Mouse (Mus musculus) kidney, postnatal 0 days (tissue): Measurements from ENCODE around the gene Arl8a. TPM values are rescaled to one million over a fixed set of nuclear protein-coding genes. Genes with fewer than 3 reads are reported as not detected.
A peak's percentile ranks its signal among the peaks of the same experiment; 100 is the strongest.

Experiments
- ATAC-seq: fragments of 200-750 bp; cut with Nextera tagmentation; replicated peaks from 2 replicates; pipeline ENCODE4 v1.8.0; 2017; ENCODE audit warnings: low read depth, moderate number of reproducible peaks, moderate TSS enrichment, moderate library complexity; ENCODE audit not compliant: low FRiP score
- DNase-seq: peaks from one replicate; pipeline ENCODE4 v3.0.0-alpha.2; 2016; ENCODE audit warnings: low spot score
- H3K27ac ChIP-seq: fragments of 300-500 bp; sonication (generic); 2 replicates; pipeline ENCODE4 v1.5.1; 2014; ENCODE audit warnings: mild to moderate bottlenecking
- H3K27me3 ChIP-seq: fragments of 300-500 bp; sonication (generic); 2 replicates; pipeline ENCODE4 v1.6.1; 2014; ENCODE audit warnings: low read length, mixed read lengths; ENCODE audit not compliant: insufficient read depth
- H3K36me3 ChIP-seq: fragments of 300-500 bp; sonication (generic); 2 replicates; pipeline ENCODE4 v1.6.1; 2014; ENCODE audit warnings: low read length, mixed read lengths; ENCODE audit not compliant: insufficient read depth
- H3K4me1 ChIP-seq: fragments of 300-500 bp; sonication (generic); replicated peaks from 2 replicates; pipeline ENCODE4 v1.6.1; 2014; ENCODE audit warnings: antibody characterized with exemption, low read length, mixed read lengths; ENCODE audit not compliant: insufficient read depth
- H3K4me2 ChIP-seq: fragments of 300-500 bp; sonication (generic); 2 replicates; pipeline ENCODE4 v1.6.1; 2014; ENCODE audit warnings: mild to moderate bottlenecking, low read length, moderate library complexity, mixed read lengths
- H3K4me3 ChIP-seq: fragments of 300-500 bp; sonication (generic); replicated peaks from 2 replicates; pipeline ENCODE4 v1.5.1; 2014; ENCODE audit warnings: low read depth, low read length
- H3K9ac ChIP-seq: fragments of 300-500 bp; sonication (generic); 2 replicates; pipeline ENCODE4 v1.6.1; 2014; ENCODE audit warnings: low read depth, low read length
- H3K9me3 ChIP-seq: fragments of 300-500 bp; sonication (generic); replicated peaks from 2 replicates; pipeline ENCODE4 v1.6.1; 2016; ENCODE audit warnings: low read length, inconsistent platforms, mixed read lengths
- CTCF ChIP-seq: IDR thresholded peaks from 2 replicates; pipeline ENCODE4 v1.5.1; 2016; ENCODE audit warnings: antibody characterized with exemption, low read depth, mild to moderate bottlenecking, moderate library complexity
- WGBS: fragments of 180-500 bp; shearing (Covaris S2); extraction: QIAGEN DNeasy Blood & Tissue Kit; methylation state at CpG from one replicate; pipeline ENCODE4 v1.1.7; 2014; 5-methylcytosine and 5-hydroxymethylcytosine counted together
- polyA plus RNA-seq: library from polyadenylated mRNA; unstranded; fragments of >200 nt; fragmentation: Nextera tagmentation; extraction: Ambion mirVana; gene quantifications from 2 replicates; pipeline ENCODE4 v1.2.1, GENCODE M21; 2015

Gene Arl8a
- polyA plus RNA-seq, 1 experiment from 2014 or later, result 49.3 TPM

- H3K4me2 ChIP-seq, result no peak overlapping the region
- H3K4me1 ChIP-seq, result no peaks in the 10 kb centered on the region
- no peaks in the 10 kb centered on the region for H3K36me3 ChIP-seq
- no peaks in the 10 kb centered on the region for H3K27me3 ChIP-seq
- no peak overlapping the region for H3K4me3 ChIP-seq
- no peak overlapping the region for H3K27ac ChIP-seq
- TF ChIP-seq CTCF, result no peak
- no peak for ATAC-seq
- H3K9ac ChIP-seq, result no peak overlapping the region
- DNase-seq, result no peak
- no peaks in the 10 kb centered on the region for H3K9me3 ChIP-seq
- WGBS, result 71% methylated on average over 2 of the region's 2 CpGs
Observed at GRCm38 (mm10) chr1:135139906-135140305, 6.7 kb upstream of the Arl8a start.

DNA sequence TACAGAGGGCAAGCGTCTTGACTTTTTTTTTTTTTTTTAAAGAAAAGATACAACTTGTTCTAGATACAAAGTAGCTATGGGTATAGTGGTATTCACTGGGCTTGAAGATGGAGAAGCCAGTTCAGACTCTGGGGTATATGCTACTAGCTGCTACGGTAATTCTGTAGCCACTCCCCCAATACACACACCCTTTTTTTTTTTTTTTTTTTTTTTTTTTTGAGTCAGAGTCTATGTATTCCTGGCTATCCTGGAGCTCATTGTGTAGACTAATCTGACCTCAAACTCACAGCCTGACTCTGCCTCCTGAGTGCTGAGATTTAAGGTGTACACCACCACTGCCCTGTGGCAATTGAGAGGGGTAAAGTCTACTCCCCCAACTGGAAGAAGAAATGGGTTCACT, 4.2 kb upstream of the Arl8a start:
- no peak for ATAC-seq
- 68% methylated on average over 2 of the region's 2 CpGs for WGBS
- Histone ChIP-seq H3K4me1 (no peaks in the 10 kb centered on the region), H3K9ac (no peak overlapping the region), H3K36me3 (no peaks in the 10 kb centered on the region), H3K9me3 (no peaks in the 10 kb centered on the region), H3K27ac (no peak overlapping the region), H3K27me3 (no peaks in the 10 kb centered on the region), H3K4me3 (no peak overlapping the region), H3K4me2 (no peak overlapping the region)
- no peak for DNase-seq
- TF ChIP-seq CTCF, result no peak

- Histone ChIP-seq H3K4me1 (0 out of 2 replicates have a peak, but pooled peaks cover 6% of the 10 kb centered on the region), H3K36me3 (no peaks in the 10 kb centered on the region), H3K27me3 (no peaks in the 10 kb centered on the region), H3K4me2 (no peak overlapping the region), H3K27ac (no peak overlapping the region), H3K4me3 (no peak overlapping the region), H3K9ac (no peak overlapping the region), H3K9me3 (no peaks in the 10 kb centered on the region)
- no peak for TF ChIP-seq CTCF
- WGBS, result 90% methylated on average over 2 of the region's 2 CpGs
- DNase-seq (no peak), ATAC-seq (no peak)
Observed at GRCm38 (mm10) chr1:135143940-135144339, 2.7 kb upstream of the Arl8a start.

DNA sequence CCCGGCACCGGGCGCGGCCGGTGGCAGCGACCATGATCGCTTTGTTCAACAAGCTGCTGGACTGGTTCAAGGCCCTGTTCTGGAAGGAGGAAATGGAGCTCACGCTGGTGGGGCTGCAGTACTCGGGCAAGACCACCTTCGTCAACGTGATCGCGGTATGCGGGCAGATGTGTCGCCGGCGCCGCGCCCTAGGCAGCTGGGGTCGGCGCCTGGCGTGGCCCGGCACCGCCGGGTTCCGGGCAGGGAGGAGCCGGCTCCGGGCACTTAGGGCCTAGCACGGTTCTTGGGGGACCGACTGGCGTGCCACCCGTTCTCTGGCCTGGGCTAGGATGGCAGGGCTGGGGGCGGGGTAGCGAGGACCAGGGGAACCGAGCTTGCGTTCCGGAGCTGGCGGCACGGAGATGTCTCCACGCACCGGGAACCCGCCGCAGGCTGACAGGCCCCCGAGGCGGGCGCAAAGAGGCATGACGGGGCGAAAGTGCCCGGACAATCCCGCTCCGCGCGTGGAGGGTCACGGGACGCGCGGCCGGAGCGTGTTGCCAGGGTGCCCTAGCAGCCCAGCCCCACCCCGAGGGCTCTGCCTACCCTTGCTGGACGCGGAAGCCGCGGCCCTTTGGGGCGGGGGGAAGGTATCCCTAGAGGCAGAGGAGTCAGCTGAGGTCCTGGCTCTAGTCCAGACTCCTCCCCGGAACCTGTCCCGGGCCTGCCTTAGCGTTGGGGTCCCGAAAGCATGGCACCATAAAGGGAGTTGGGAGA, 500 bp downstream of the Arl8a start:
- no peaks in the 10 kb centered on the region for H3K36me3 ChIP-seq
- H3K9ac ChIP-seq, result peak overlapping the region; percentile 95
- TF ChIP-seq CTCF, result no peak
- peak overlapping the region; percentile 91 for H3K27ac ChIP-seq
- H3K4me2 ChIP-seq, result peak overlapping the region; percentile 77
- H3K9me3 ChIP-seq, result no peaks in the 10 kb centered on the region
- ATAC-seq, result peak; percentile 77
- no peaks in the 10 kb centered on the region for H3K27me3 ChIP-seq
- under 1% methylated on average over 65 of the region's 69 CpGs for WGBS
- 0 out of 2 replicates have a peak, but pooled peaks cover 6% of the 10 kb centered on the region for H3K4me1 ChIP-seq
- peak overlapping the region; percentile 99 for H3K4me3 ChIP-seq
- peak; percentile 79 for DNase-seq

- H3K27me3 ChIP-seq, result no peaks in the 10 kb centered on the region
- 0 out of 2 replicates have a peak, but pooled peaks cover 6% of the 10 kb centered on the region for H3K4me1 ChIP-seq
- DNase-seq (peak; percentile 47), ATAC-seq (no peak; the same call in 1 of the 2 replicates)
- WGBS, result 2% methylated on average over 7 of the region's 7 CpGs
- H3K27ac ChIP-seq, result peak overlapping the region; percentile 91
- peak overlapping the region; percentile 77 for H3K4me2 ChIP-seq
- peak overlapping the region; percentile 95 for H3K9ac ChIP-seq
- no peaks in the 10 kb centered on the region for H3K36me3 ChIP-seq
- no peaks in the 10 kb centered on the region for H3K9me3 ChIP-seq
- peak overlapping the region; percentile 99 for H3K4me3 ChIP-seq
- TF ChIP-seq CTCF, result no peak
Observed at GRCm38 (mm10) chr1:135147702-135148058, 1.1 kb downstream of the Arl8a start.

- 0 out of 2 replicates have a peak overlapping the region, but pooled peaks have one; percentile 95 for H3K9ac ChIP-seq
- WGBS, result 61% methylated on average over 4 of the region's 4 CpGs
- DNase-seq (no peak), ATAC-seq (no peak)
- no peaks in the 10 kb centered on the region for H3K27me3 ChIP-seq
- no peaks in the 10 kb centered on the region for H3K36me3 ChIP-seq
- no peak overlapping the region for H3K4me3 ChIP-seq
- TF ChIP-seq CTCF, result no peak
- peak overlapping the region; percentile 77 for H3K4me2 ChIP-seq
- H3K27ac ChIP-seq, result no peak overlapping the region
- H3K4me1 ChIP-seq, result 0 out of 2 replicates have a peak, but pooled peaks cover 6% of the 10 kb centered on the region
- H3K9me3 ChIP-seq, result no peaks in the 10 kb centered on the region
Observed at GRCm38 (mm10) chr1:135148476-135148875, 1.9 kb downstream of the Arl8a start.
